Mouse (Mus musculus): ENCODE measurements around the gene Slc51b. TPM values are rescaled to one million over a fixed set of nuclear protein-coding genes. Genes with fewer than 3 reads are reported as not detected.

The Slc51b gene
- polyA plus RNA-seq, 1 experiment = not detected

- TF ChIP-seq FOSL1 (IDR thresholded peaks at IDR 0.05; ENCODE audit: insufficient read depth, low read length, poor library complexity, severe bottlenecking) (no peak), CTCF (IDR thresholded peaks at IDR 0.05; ENCODE audit: control insufficient read depth, insufficient read depth, insufficient read length) (no peak), MYOD1 (IDR thresholded peaks at IDR 0.05; ENCODE audit: control insufficient read depth, insufficient read length, low read depth) (no peak), CEBPB (IDR thresholded peaks at IDR 0.05; ENCODE audit: low read depth) (no peak), MAX (IDR thresholded peaks at IDR 0.05) (no peak), USF1 (IDR thresholded peaks at IDR 0.05; ENCODE audit: low read depth) (no peak), MYOG (IDR thresholded peaks at IDR 0.05; ENCODE audit: control insufficient read depth, extremely low read depth, insufficient read length) (no peak)
- peaks cover 22% of the 10 kb centered on the region for H3K27me3 ChIP-seq (ENCODE audit: control insufficient read depth, insufficient read depth, insufficient read length)
- H3K79me2 ChIP-seq (ENCODE audit: control insufficient read depth, insufficient read depth) = no peaks in the 10 kb centered on the region
- no peaks in the 10 kb centered on the region for H3K36me3 ChIP-seq (ENCODE audit: control insufficient read depth, insufficient read depth)
- no peaks in the 10 kb centered on the region for H3K79me3 ChIP-seq (ENCODE audit: low read depth)
- no peak overlapping the region for H3K4me3 ChIP-seq (ENCODE audit: insufficient read depth, poor library complexity, severe bottlenecking)
- no peak overlapping the region for H3ac ChIP-seq (ENCODE audit: control insufficient read depth, insufficient read length, low read depth)
Measured at GRCm38 (mm10) chr9:65390752-65391612, 31.8 kb downstream of the Slc51b start.

GRCm38 (mm10) chr9:65386373-65387140 is 36.2 kb downstream of the Slc51b start:
- no peak overlapping the region for H3K4me3 ChIP-seq (ENCODE audit: insufficient read depth, poor library complexity, severe bottlenecking)
- no peaks in the 10 kb centered on the region for H3K36me3 ChIP-seq (ENCODE audit: control insufficient read depth, insufficient read depth)

GRCm38 (mm10) chr9:65384276-65384675 is 38.5 kb downstream of the Slc51b start:
- peaks cover 5% of the 10 kb centered on the region for H3K36me3 ChIP-seq (ENCODE audit: control insufficient read depth, insufficient read depth)
- H3K4me3 ChIP-seq (ENCODE audit: insufficient read depth, poor library complexity, severe bottlenecking) = no peak overlapping the region
- H3K79me2 ChIP-seq (ENCODE audit: control insufficient read depth, insufficient read depth) = no peaks in the 10 kb centered on the region
- no peak overlapping the region for H3ac ChIP-seq (ENCODE audit: control insufficient read depth, insufficient read length, low read depth)
- TF ChIP-seq MYOD1 (IDR thresholded peaks at IDR 0.05; ENCODE audit: control insufficient read depth, insufficient read length, low read depth) = no peak
- no peak for TF ChIP-seq CTCF (IDR thresholded peaks at IDR 0.05; ENCODE audit: control insufficient read depth, insufficient read depth, insufficient read length)
- no peak for TF ChIP-seq USF1 (IDR thresholded peaks at IDR 0.05; ENCODE audit: low read depth)
- no peak for TF ChIP-seq FOSL1 (IDR thresholded peaks at IDR 0.05; ENCODE audit: insufficient read depth, low read length, poor library complexity, severe bottlenecking)
- TF ChIP-seq MYOG (IDR thresholded peaks at IDR 0.05; ENCODE audit: control insufficient read depth, extremely low read depth, insufficient read length) = no peak
- no peak for TF ChIP-seq CEBPB (IDR thresholded peaks at IDR 0.05; ENCODE audit: low read depth)
- no peak for TF ChIP-seq MAX (IDR thresholded peaks at IDR 0.05)
- H3K79me3 ChIP-seq (ENCODE audit: low read depth) = no peaks in the 10 kb centered on the region
- no peaks in the 10 kb centered on the region for H3K27me3 ChIP-seq (ENCODE audit: control insufficient read depth, insufficient read depth, insufficient read length)

More at GRCm38 (mm10) chr9:65386373-65387140, 36.2 kb downstream of the Slc51b start:
- Histone ChIP-seq H3K79me3 (ENCODE audit: low read depth) (no peaks in the 10 kb centered on the region), H3ac (ENCODE audit: control insufficient read depth, insufficient read length, low read depth) (no peak overlapping the region), H3K27me3 (ENCODE audit: control insufficient read depth, insufficient read depth, insufficient read length) (peaks cover 20% of the 10 kb centered on the region), H3K79me2 (ENCODE audit: control insufficient read depth, insufficient read depth) (no peaks in the 10 kb centered on the region)
- no peak for TF ChIP-seq USF1 (IDR thresholded peaks at IDR 0.05; ENCODE audit: low read depth)
- no peak for TF ChIP-seq MAX (IDR thresholded peaks at IDR 0.05)
- no peak for TF ChIP-seq FOSL1 (IDR thresholded peaks at IDR 0.05; ENCODE audit: insufficient read depth, low read length, poor library complexity, severe bottlenecking)
- TF ChIP-seq CTCF (IDR thresholded peaks at IDR 0.05; ENCODE audit: control insufficient read depth, insufficient read depth, insufficient read length) = no peak
- no peak for TF ChIP-seq CEBPB (IDR thresholded peaks at IDR 0.05; ENCODE audit: low read depth)
- TF ChIP-seq MYOD1 (IDR thresholded peaks at IDR 0.05; ENCODE audit: control insufficient read depth, insufficient read length, low read depth) = no peak
- no peak for TF ChIP-seq MYOG (IDR thresholded peaks at IDR 0.05; ENCODE audit: control insufficient read depth, extremely low read depth, insufficient read length)

GRCm38 (mm10) chr9:65382751-65383097 is 40.0 kb downstream of the Slc51b start:
- Histone ChIP-seq H3K79me3 (ENCODE audit: low read depth) (no peaks in the 10 kb centered on the region), H3K27me3 (ENCODE audit: control insufficient read depth, insufficient read depth, insufficient read length) (no peaks in the 10 kb centered on the region), H3K79me2 (ENCODE audit: control insufficient read depth, insufficient read depth) (no peaks in the 10 kb centered on the region), H3K4me3 (ENCODE audit: insufficient read depth, poor library complexity, severe bottlenecking) (no peak overlapping the region), H3K36me3 (ENCODE audit: control insufficient read depth, insufficient read depth) (peaks cover 5% of the 10 kb centered on the region), H3ac (ENCODE audit: control insufficient read depth, insufficient read length, low read depth) (no peak overlapping the region)
- no peak for TF ChIP-seq MYOG (IDR thresholded peaks at IDR 0.05; ENCODE audit: control insufficient read depth, extremely low read depth, insufficient read length)
- no peak for TF ChIP-seq CTCF (IDR thresholded peaks at IDR 0.05; ENCODE audit: control insufficient read depth, insufficient read depth, insufficient read length)
- TF ChIP-seq MYOD1 (IDR thresholded peaks at IDR 0.05; ENCODE audit: control insufficient read depth, insufficient read length, low read depth) = no peak
- TF ChIP-seq USF1 (IDR thresholded peaks at IDR 0.05; ENCODE audit: low read depth) = no peak
- no peak for TF ChIP-seq MAX (IDR thresholded peaks at IDR 0.05)
- TF ChIP-seq FOSL1 (IDR thresholded peaks at IDR 0.05; ENCODE audit: insufficient read depth, low read length, poor library complexity, severe bottlenecking) = no peak
- TF ChIP-seq CEBPB (IDR thresholded peaks at IDR 0.05; ENCODE audit: low read depth) = no peak

- TF ChIP-seq FOSL1 (IDR thresholded peaks at IDR 0.05; ENCODE audit: insufficient read depth, low read length, poor library complexity, severe bottlenecking) (no peak), CEBPB (IDR thresholded peaks at IDR 0.05; ENCODE audit: low read depth) (no peak), USF1 (IDR thresholded peaks at IDR 0.05; ENCODE audit: low read depth) (no peak), MYOG (IDR thresholded peaks at IDR 0.05; ENCODE audit: control insufficient read depth, extremely low read depth, insufficient read length) (no peak), CTCF (IDR thresholded peaks at IDR 0.05; ENCODE audit: control insufficient read depth, insufficient read depth, insufficient read length) (no peak), MYOD1 (IDR thresholded peaks at IDR 0.05; ENCODE audit: control insufficient read depth, insufficient read length, low read depth) (no peak), MAX (IDR thresholded peaks at IDR 0.05) (no peak)
- no peak overlapping the region for H3K4me3 ChIP-seq (ENCODE audit: insufficient read depth, poor library complexity, severe bottlenecking)
- no peaks in the 10 kb centered on the region for H3K79me3 ChIP-seq (ENCODE audit: low read depth)
- no peak overlapping the region for H3ac ChIP-seq (ENCODE audit: control insufficient read depth, insufficient read length, low read depth)
- no peaks in the 10 kb centered on the region for H3K79me2 ChIP-seq (ENCODE audit: control insufficient read depth, insufficient read depth)
- H3K27me3 ChIP-seq (ENCODE audit: control insufficient read depth, insufficient read depth, insufficient read length) = no peaks in the 10 kb centered on the region
- peaks cover 5% of the 10 kb centered on the region for H3K36me3 ChIP-seq (ENCODE audit: control insufficient read depth, insufficient read depth)
Measured at GRCm38 (mm10) chr9:65382031-65382750, 40.6 kb downstream of the Slc51b start.
